Mouse (Mus musculus) urinary bladder, postnatal 14 days (tissue): ENCODE results near the gene Trp53rkb.

Experiments used
- DNase-seq: peaks from one replicate; pipeline ENCODE4 v3.0.0; 2021; ENCODE audit warnings: low spot score

Gene Trp53rkb

GRCm38 (mm10) chr2:166834091-166834490 lies 41.8 kb downstream of the Trp53rkb start:
- DNase-seq, result no peak

- no peak for DNase-seq
These were observed 42.5 kb downstream of the Trp53rkb start for GRCm38 (mm10) chr2:166834796-166835195.

DNA sequence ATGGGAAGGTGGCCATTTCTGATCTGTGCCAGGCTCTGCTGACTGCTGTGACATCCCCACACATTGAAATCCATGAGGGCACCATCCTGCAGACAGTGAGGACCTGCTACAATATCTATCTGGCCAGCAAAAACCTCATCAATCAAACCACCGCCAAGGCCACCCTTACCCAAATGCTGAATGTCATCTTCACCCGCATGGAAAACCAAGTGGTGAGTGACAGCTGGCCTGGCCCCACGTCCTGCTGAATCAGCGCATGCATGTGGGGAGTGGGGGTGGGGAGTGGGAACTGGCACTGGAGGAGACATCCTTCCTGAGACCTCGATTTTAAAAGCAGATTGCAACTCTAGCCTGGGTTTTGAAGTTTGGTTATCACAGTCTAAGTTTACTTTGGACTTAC lies 43.2 kb downstream of the Trp53rkb start:
- no peak for DNase-seq

- no peak for DNase-seq
These were observed 49.5 kb downstream of the Trp53rkb start for GRCm38 (mm10) chr2:166841813-166842212.
